Mouse (Mus musculus) urinary bladder, postnatal 25 days (tissue): ENCODE results near the gene Msi2.

Source experiments
- DNase-seq: peaks from one replicate; pipeline ENCODE4 v3.0.0; 2022; ENCODE audit warnings: low spot score

Gene Msi2

DNA sequence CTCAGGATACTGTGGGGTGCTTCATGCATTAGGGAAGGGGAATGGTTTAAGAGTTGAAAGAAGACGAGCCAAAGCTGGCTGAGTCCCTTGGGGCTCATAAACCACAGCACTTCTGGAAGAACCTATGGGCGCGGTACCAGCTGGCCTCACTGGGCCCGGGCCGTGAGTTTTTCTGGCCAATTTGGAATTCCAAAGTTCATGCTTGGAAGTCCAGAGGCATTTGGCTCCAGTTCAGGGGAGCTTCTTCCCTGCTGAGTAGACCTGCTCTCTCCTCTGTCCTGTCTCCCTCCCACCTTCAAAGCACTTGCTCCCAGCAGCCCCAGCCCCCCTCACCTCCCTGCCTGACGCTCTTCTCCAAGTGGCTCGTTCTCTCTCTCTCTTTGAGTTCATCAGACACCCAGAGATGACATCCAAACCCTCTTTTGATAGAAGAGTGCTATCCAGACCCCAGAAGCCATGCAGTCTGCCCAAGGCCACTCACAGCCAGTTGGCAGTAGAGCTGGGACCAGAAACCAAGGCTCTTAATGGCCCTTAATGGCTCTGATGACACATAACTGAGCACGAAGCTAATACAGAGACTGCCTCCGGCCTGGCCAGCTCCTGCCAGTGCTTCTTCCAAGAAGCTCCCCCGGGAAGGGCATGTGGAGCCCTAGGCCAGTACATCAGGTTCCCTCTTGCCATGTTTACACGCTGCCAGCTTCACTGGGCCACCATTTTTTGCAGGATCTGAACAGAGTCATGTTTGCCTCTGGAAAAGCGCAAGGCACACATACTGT lies 204.0 kb downstream of the Msi2 start:
- no peak for DNase-seq

DNA sequence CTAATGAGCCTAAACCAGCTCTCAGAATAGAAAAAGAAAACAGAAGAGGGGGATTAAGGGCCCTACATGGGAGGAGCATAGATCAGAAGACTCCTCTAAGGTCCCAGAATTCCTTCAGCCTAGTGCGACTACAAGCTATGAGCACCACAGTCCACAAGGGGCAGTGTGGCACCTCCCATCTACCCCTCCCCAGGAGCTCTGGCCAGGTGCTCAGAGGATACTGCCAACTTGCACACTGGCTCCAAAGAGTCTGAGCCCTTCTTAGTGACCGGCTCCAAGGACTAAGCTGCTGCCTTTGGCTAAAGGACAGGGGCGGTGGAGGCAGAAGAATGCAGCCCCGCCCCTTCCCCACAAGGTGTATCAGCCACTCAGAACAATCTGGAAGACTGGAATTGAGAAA lies 205.7 kb downstream of the Msi2 start:
- peak; percentile 36 for DNase-seq

DNA sequence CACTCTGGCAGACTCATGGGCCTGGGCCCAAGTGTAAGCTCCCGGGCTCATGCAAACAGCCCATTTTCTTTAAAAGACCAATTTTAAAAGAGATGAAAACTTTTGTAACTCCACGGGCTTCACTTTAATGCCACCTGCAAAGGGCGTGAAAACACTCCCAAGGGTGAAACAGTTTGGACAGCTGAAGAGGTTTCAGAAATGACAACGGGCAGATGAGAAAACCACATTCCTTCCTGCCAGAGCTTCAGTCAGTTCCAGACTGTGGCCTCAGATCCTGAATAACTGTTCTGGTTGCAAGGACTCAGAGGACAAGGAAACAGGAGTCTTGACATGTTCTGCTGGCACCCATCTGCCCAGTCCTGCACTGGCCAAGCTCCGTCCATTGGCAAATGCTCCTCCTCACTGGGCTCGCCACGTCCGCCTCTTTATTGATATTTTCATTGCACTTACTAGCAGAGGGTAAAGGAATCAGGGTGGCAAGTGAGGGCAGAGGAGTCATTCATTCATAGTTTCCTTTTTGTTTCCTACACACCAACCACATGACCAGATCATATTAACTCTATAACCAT lies 207.9 kb downstream of the Msi2 start:
- no peak for DNase-seq

DNA sequence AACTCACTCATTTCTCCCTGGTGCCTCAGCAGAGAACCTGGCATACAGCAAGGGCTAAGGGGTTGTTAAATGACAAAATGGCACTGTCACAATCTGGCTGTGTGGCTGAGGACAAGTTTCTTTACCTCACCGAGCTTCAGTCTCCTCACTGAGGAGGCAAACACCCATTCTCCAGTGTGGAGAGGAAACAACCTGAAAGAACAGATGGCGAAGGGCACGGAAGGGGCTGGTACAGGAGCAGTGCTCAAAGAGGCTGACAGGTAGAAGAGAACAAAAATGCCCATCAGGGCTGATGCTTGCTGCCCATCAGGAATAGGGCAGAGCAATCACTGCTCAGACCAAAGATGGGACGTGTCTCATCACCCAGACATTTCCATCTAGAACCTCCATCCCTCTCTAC lies 208.8 kb downstream of the Msi2 start:
- DNase-seq, result no peak

DNA sequence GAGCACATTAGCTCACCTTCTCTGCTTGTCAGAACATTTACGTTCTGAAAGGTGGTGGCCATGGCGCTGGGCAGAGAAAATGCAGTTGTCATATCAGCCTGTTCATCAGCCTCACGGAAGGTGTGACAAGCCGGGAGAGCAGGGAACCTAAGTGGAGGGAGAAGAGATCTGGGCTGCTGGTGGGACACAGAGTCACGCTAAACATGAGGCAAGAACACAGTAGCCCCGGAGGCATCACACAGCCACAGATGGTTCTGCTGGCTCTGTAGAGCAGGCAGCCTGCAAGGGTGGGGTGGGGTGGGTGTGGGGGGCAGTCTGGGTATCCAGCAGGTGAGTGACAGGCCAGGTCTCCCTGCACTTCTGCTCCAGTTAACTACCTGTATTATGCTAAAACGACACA lies 210.2 kb downstream of the Msi2 start:
- no peak for DNase-seq

DNA sequence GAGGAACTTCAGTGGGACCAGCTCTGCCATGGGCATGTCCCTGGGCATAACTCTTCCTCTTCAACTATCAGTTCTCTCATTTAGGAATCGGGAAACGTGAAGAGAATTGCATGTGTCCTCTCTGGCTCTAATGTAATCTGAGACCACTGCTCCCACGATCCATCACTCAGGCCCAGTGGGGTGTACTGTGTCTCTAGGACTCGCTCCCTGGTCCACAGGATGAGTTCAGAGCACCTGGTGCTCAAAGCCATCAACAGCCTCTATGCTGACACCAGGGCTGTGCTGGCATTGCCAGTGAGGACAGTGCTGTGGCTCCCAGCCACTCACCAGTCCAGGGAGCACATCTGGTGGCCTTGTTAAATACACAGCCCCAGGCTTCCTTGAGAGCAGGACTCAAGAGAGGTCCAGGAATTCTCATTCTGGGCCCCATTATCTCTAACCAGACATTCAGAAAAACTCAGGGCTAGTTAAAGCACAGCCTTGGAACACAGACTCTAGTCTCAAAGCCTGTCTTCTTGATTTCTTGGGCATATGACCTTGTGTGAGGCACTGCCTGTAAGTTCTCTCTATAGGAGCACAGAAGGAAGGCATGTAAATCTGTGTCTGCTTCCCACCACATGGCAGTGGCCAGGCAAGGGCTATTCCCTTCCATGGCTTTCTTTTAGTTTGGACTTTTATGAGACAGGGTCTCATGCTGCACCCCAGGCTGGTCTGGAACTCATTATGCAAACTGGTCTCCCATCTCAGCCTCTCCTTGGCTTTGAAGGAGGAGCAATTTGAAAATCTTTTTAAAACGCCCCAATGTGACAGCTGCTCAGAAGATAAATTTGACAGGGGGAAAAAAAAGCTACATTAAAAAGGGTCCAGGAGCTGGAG lies 211.5 kb downstream of the Msi2 start:
- DNase-seq, result no peak

DNA sequence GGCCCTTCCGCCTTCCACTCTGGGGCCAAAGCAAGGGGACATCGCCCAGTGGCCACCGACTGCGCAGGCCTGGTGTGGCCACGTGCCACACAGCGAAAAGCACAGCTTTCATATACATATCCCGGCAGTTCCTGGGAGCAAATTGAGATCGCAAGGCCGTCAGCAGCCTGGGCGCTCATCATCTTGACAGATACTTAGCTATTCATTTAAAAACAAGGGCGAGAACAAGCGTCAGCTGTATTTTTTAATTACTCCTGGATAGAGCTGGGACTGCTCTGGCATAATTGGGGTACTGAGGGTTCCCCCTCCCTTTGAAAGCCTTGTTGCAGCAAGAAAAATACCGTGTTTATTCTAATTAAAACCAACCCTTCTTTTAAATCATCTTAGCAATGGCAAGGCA lies 212.2 kb downstream of the Msi2 start:
- no peak for DNase-seq

DNA sequence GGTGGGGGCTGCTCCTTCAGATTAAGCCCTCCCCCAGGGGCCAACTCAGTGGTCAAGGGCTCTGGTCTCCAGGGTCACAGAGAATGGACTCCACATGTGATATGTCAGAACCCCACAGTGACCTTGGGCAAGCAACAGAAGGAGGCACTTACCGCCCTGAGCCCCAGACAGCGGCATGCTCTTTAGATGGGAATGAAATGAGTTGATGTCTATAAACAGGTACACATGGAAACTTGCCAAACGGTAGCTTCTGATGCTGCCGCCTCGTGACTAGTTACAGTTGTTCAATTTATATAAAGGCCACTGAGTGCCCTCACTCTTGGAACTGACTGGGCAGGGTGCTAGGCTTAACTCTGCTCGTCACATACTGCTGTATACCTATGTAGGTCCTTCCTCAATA lies 215.7 kb downstream of the Msi2 start:
- DNase-seq, result no peak

DNA sequence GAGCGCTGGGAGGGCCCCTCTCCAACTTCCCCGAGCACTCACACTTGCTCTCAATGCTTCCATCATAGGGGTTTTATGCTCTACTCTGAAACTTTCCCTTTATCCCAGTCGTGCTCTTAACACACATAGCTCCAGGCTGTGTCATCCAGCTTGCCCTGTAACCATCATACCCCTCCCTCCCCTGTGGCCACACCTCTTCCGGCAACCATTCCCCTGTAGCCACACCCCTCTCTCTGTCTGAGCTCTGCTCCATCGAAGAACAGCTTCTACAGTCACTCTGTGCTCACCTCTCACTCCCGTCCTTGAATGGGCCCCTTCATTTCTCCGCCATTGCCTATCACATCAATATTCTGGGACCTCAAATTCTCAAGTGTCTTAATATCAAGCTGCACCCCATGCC lies 219.8 kb downstream of the Msi2 start:
- peak; percentile 18 for DNase-seq

DNA sequence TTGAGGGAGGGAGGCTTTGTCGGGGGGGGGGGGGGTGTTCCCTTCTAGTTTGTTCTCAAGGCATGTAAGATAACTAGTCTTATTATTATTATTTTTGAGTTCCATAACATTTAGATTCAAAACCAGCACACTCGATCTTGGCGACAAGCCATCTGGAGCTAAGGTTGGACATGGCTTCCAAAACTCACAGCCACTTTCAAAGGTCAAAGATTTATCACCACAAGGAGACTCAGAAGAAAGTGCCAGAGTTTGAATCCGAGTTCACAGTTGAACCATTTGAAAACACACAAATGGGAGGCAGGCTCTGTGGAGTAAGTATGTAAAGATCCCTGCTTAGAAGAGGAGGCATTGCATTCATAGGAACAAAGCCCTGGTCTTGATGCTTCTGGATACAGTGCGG lies 221.9 kb downstream of the Msi2 start:
- DNase-seq, result no peak

DNA sequence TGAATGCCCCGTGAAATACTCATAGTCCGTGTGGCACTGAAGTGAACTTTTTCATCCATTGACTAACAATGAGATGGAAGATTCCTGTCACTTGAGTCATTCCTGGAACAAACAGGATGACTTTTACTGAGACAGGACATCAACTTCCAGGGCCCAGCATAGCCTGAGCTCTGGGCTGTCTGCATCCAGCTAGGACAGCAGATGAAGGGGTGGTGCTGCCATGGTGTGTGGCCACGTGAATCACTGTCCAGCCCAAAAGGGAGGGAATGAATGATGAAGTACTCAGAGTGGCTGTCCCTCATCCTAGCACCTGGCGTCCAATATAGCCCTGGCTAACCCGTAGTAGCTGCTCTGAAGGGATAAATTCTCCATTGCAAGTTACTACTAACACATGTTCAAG lies 222.6 kb downstream of the Msi2 start:
- no peak for DNase-seq

DNA sequence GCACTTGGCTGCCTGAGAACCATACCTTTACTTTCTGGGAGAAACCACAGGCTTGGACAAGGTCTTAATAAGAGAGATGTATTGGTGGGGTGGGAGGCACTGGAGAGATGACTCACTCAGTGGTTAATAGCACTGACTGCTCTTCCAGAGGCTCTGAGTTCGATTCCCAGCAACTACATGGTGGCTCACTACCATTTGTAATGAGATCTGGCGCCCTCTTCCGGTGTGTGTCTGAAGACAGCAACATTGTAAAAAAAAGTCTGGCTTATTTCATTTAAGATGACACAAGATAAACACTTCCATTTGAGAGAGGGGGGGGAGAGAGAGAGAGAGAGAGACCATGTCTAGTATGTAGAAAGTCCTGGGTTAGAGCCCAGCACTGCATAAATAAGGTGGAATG lies 223.3 kb downstream of the Msi2 start:
- no peak for DNase-seq

DNA sequence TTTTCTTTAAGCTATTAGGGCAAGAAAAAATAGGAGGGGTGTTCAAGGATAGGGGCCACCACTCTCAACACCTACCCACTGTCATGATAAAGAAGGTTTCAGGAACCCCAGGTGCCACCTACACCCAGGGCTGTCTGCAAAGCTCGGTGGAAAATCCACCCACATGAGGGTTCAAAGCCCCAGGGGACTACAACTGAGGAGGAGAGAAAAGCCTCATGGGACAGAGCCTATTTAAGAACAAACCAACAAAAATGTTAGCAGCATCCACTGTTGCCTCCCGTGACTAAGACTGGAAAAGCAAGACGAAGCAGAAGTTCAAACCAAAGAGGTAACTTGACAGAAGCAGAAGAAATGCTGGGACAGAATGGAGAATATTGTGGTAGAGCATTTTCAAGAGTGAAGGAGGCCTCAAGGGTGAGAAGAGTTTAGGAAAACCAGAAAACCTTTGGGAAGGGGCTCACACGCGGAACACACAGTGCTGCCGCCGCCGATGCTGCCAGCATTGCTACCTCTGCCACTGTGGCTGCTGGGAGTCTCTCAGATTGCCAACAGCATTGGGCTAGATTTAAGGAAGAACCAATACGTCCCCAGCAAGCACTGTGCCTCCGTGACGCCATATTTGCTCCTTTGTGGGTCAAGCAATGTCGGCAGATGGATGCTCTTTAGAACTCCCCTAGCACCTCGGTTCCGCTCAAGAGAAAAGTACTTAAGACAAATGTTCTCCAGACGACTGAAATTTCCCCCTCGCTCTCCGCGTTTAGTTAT lies 224.3 kb downstream of the Msi2 start:
- DNase-seq, result no peak

DNA sequence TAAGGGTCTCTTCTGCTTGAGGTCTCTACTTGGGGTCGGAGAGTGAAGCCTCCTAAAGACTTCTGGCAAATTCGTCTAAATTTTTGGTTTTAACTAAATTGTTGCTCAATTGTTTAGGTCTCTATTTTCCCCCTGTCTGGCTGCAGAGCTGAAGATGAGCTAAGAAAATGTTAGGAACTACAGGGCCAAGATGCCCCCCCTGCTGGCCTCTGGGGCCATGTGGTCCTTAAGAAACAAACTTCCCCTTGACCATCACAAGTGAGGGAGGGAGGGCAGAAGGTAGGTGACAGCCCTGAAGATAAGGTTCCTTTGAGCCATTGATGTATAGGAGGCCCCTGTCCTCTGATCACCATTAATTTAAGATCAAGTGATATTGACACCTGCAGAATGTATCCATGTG lies 225.7 kb downstream of the Msi2 start:
- DNase-seq, result no peak

DNA sequence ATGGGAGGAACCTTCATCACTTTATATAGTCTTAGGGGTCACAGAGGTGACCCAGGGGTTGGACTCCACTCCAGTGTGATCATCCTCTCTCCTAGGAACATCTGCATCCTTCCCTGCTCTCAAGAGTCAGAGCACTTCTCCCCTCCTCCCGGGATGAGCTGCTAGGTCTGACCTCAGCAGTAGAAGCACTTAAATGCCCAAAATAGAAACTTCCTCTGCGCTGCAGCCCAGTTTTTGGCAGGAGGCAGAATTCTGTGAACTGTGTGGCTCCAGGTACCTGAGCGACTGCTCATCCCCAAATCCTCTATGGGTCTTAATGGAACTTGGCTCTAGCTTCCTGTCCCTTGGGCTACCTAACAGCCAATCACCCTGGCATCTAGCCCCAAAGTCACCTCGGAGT lies 228.3 kb downstream of the Msi2 start:
- DNase-seq, result no peak

DNA sequence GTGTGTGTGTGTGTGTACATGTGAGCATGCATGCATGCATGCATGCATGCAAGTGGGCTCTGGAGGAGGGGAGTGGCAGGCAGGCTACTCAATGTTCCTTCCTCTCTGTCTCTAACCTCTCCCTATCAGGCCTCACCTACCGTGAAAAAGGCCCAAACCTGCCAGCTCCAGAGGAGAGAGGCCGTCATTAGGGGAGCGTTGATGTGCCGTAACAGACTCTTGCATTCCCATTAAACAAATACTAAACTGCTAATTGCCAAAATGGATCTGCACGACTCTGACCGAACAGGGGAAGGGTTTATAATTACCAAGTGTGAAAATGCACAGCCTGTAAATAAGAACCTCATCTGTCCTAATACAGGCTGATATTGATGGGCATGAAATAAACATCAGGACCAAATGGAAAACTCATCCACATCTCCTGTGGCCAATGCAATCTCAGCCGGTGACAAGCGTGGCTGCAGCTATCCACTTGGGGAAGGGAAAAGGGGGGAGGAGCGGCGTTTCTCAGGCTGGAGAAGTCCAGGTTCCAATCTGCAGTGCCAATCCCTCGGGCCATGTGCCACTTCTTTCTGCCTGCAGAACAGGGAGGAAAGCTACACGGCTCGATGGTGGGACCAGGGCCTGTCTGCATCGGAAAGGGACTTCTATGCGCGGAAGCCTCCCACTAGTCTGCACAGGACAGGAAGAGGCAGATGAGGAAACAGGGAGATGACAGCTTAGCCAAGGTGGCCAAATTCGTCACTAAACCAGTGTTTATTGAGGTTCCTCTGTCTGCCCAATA lies 229.2 kb downstream of the Msi2 start:
- DNase-seq, result no peak

DNA sequence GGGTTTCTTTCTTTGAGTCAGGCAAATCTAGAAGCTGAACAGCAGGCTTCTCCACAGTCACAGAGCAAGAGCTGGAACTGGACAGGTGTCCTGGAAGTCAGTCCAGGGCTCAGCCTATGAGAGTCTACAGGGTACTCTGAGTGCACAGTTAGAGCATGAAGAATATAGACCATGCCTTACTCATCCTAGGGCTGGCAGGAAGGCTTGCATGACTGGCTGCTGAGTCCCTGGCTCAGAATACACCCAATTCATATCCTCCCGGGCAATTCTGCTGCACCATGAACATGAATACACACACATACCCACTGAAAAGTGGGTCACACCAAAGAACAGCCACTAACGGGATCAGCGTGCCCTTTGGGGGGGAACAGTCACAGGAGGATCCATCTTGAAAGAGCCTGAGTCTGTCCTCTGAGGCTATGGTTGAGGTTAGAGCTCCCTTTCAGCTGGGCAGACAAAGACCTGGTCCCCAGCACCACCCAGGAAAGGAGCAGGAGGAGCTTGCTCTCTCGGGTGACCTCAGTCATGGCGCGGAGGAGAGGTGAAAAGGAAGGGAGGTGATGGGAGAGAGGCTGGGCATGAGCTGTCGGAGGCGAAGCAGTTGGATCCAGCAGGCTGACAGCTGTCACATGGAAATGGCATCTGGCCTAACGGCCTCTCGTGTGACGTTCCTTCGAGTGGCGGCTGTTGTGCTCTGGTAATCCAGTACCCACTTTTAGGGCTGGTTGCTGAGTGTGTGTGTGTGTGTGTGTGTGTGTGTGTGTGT lies 230.0 kb downstream of the Msi2 start:
- DNase-seq, result no peak

DNA sequence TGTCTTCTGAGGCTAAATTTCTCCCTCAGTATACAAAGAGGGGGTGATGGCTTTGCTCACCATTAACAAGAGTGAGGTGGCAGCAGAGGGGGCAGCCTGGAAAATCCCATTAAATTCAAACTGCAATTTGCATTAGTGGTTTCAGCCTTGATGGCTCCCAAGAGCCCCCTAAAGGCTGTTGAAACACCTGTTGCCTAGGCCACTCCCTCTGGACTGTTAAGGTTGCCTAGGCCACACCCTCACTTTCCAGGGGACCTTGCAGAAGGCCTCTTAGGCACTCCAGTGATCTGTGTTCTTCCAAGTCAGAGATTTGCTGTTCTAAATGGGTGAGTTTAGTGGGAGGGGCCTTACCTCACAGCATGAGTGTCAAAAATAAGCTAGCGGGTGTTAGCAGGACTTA lies 232.3 kb downstream of the Msi2 start:
- DNase-seq, result no peak

DNA sequence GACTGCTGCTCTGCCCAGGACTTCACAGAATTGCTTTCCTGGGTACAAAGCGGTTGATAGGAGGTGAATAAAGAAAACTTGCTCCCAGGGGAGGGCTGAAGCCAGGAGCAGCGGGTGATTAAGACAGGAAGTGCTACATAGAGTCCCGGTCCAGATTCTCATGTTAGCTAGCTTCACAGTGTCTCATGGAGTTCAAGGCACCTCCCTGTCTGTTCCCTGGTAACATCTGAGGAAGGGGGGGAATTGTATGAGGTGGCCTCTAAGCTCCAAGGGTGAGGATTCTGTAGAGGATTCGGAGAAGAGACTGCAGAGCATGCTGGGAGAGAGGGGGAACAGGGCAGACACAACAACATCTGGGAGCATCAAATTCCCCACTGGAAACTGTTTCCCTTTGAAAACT lies 233.2 kb downstream of the Msi2 start:
- no peak for DNase-seq

DNA sequence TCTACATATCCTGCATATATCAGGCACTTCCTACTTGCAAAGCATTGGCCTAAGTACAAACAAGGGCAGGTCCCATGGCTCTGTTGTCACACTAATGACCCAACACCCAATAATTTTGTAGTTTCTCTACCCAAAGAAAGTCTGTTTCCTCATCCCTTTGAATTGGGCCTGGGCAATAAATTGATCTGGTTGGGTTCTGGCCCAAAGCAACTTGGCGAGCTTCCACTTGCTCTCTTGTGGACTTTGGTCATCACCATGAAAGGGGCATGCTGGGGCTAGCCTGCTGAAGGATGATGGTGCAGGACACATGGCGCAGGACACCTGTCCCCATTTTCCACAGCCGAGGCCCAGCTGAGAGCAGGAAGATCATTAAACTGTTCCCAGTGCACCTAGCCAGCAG lies 234.3 kb downstream of the Msi2 start:
- no peak for DNase-seq

DNA sequence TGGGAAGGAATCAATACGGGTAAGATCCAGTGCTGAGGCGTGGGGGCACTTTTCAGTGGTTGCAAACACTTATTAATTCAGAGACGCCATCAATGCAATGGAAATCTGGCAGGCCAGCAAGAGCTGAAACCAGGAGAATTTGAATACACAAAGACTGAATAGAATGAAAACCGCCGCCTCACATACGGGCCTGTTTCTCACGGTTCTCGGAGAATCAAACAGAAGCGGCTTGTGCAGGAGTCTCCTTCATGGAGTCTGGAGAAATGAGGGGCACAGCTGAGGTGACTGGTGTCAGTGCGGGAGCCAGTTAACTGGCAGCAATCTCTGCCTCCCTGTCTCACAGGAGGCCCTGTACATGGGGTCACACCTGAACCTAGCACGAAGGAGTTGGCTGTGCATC lies 235.7 kb downstream of the Msi2 start:
- DNase-seq, result no peak
